Comparison of ENCODE assay signal across 16 mouse cellular contexts in the genomic region with DNA sequence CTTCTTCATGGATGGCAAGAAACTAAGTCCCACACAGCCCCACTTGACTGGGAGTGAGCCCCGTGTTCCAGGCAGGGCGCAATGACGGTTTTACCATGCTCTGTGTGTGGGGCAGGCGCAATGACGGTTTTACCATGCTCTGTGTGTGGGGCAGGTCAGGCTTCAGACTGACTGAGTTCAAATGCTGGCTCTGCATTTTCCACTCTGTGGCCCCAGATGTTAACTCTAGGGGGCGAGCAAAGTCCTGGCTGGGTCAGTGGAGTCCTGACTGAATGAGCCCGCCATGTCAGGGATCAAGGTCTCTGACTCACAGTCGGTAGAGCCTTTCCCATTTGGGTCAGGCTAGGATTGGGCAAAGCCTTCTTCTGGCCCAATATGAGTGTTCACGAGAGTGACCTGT. TPM values are rescaled to one million over a fixed set of nuclear protein-coding genes. Genes with fewer than 3 reads are reported as not detected.
DNase-seq lines count a peak whose midpoint lies in the region; ATAC-seq and TF ChIP-seq lines count a peak whose summit lies in the region.
"Had no signal": no experiment of that assay in that cellular context is flagged by ENCODE, and none has a peak within 500 bp of the region (broad histone marks: within the 10 kb centered on the region; RNA-seq: fewer than 3 reads in every experiment).

No protein-coding gene starts in this region.

- intact Hi-C loops in left cerebral cortex, postnatal 25 days (cut with DNase I): no loop called here

- H3K9ac ChIP-seq in kidney, postnatal 0 days (ENCODE audit: low read depth, low read length): no peak overlapping the region
- H3K9ac ChIP-seq in kidney, embryonic 16.5 days (replicated peaks; ENCODE audit: low read length): no peak overlapping the region
- H3K9ac ChIP-seq: embryonic facial prominence, embryonic 13.5 days; heart, embryonic 15.5 days; neural tube, embryonic 15.5 days had no signal

- 81% methylated on average over 9 of the region's 9 CpGs for WGBS in kidney, postnatal 0 days
- WGBS in kidney, embryonic 16.5 days: 84% methylated on average over 9 of the region's 9 CpGs
- WGBS in bone marrow, adult 2 months: 63% methylated on average over 9 of the region's 9 CpGs

- H3K36me3 ChIP-seq in kidney, postnatal 0 days (ENCODE audit: insufficient read depth, low read length): no peaks in the 10 kb centered on the region
- no peaks in the 10 kb centered on the region for H3K36me3 ChIP-seq in kidney, embryonic 16.5 days (ENCODE audit: insufficient read depth, low read length)
- H3K36me3 ChIP-seq: embryonic facial prominence, embryonic 13.5 days; neural tube, embryonic 15.5 days had no signal

- H3K4me3 ChIP-seq in kidney, postnatal 0 days (replicated peaks; ENCODE audit: low read depth, low read length): no peak overlapping the region
- no peak overlapping the region for H3K4me3 ChIP-seq in kidney, embryonic 16.5 days (ENCODE audit: low read length)
- no peak overlapping the region for H3K4me3 ChIP-seq in bone marrow, adult 2 months (replicated peaks; ENCODE audit: control insufficient read depth, low read depth, low read length)
- H3K4me3 ChIP-seq: embryonic facial prominence, embryonic 13.5 days; heart, embryonic 15.5 days; megakaryocyte, embryonic 14.5 days; neural tube, embryonic 15.5 days had no signal

- TF ChIP-seq POLR2A in bone marrow, adult 2 months (IDR thresholded peaks at IDR 0.05; ENCODE audit: borderline replicate concordance, control insufficient read depth, low read depth, low read length): no peak

- peak; percentile 27; the same call in 1 of the 2 replicates for TF ChIP-seq CTCF in kidney, postnatal 0 days (IDR thresholded peaks at IDR 0.05; ENCODE audit: low read depth)
- TF ChIP-seq CTCF in bone marrow, adult 2 months (IDR thresholded peaks at IDR 0.05; ENCODE audit: control insufficient read depth, insufficient read depth, low read length): peak; percentile 37; the same call in 1 of the 2 replicates

- no peaks in the 10 kb centered on the region for H3K9me3 ChIP-seq in kidney, postnatal 0 days (replicated peaks; ENCODE audit: low read length)
- no peaks in the 10 kb centered on the region for H3K9me3 ChIP-seq in kidney, embryonic 16.5 days (ENCODE audit: low read length)
- H3K9me3 ChIP-seq: embryonic facial prominence, embryonic 13.5 days; heart, embryonic 15.5 days; megakaryocyte, embryonic 14.5 days; neural tube, embryonic 15.5 days had no signal

- no peak for ATAC-seq in kidney, postnatal 0 days (replicated peaks; ENCODE audit: low FRiP score, low read depth)
- no peak for ATAC-seq in kidney, embryonic 16.5 days (ENCODE audit: low FRiP score, low TSS enrichment)
- ATAC-seq: forebrain, embryonic 14.5 days had no signal

- H3K27me3 ChIP-seq in kidney, postnatal 0 days (ENCODE audit: insufficient read depth, low read length): no peaks in the 10 kb centered on the region
- no peaks in the 10 kb centered on the region for H3K27me3 ChIP-seq in kidney, embryonic 16.5 days (ENCODE audit: insufficient read depth, low read length)
- H3K27me3 ChIP-seq: embryonic facial prominence, embryonic 13.5 days; heart, embryonic 15.5 days; neural tube, embryonic 15.5 days had no signal

- DNase-seq in kidney, postnatal 0 days (ENCODE audit: low spot score): no peak
- DNase-seq in thymus, postnatal 0 days (ENCODE audit: low spot score): peak; percentile 20
- no peak for DNase-seq in thymus, postnatal 10 days (ENCODE audit: low spot score in 2 of 2)
- DNase-seq in thymus, postnatal 36 days: peak; percentile 29 to 42
- no peak for DNase-seq in left cerebral cortex, postnatal 25 days (ENCODE audit: low spot score in 2 of 2)
- DNase-seq: cerebellum, postnatal 36 days; kidney, postnatal 14 days; layer of hippocampus, postnatal 36 days had no signal

- H3K27ac ChIP-seq in kidney, postnatal 0 days: no peak overlapping the region
- H3K27ac ChIP-seq in kidney, embryonic 16.5 days (ENCODE audit: low read length): no peak overlapping the region
- H3K27ac ChIP-seq in bone marrow, adult 2 months (ENCODE audit: control insufficient read depth, insufficient read depth, low read depth, low read length, poor library complexity): no peak overlapping the region
- H3K27ac ChIP-seq: embryonic facial prominence, embryonic 13.5 days; heart, embryonic 15.5 days; neural tube, embryonic 15.5 days had no signal

- H3K4me1 ChIP-seq in kidney, postnatal 0 days (replicated peaks; ENCODE audit: insufficient read depth, low read length): peaks cover 11% of the 10 kb centered on the region
- peaks cover 26% of the 10 kb centered on the region for H3K4me1 ChIP-seq in kidney, embryonic 16.5 days (ENCODE audit: insufficient read depth, low read length)
- H3K4me1 ChIP-seq in bone marrow, adult 2 months (ENCODE audit: control insufficient read depth, insufficient read depth, low read length): peaks cover 4% of the 10 kb centered on the region; the same call in 1 of the 2 replicates
- H3K4me1 ChIP-seq: embryonic facial prominence, embryonic 13.5 days had no signal

- H3K4me2 ChIP-seq in kidney, postnatal 0 days (ENCODE audit: low read length): no peak overlapping the region
- H3K4me2 ChIP-seq in kidney, embryonic 16.5 days (replicated peaks; ENCODE audit: low read depth, low read length): no peak overlapping the region
- H3K4me2 ChIP-seq: embryonic facial prominence, embryonic 13.5 days; heart, embryonic 15.5 days; neural tube, embryonic 15.5 days had no signal

RNA-seq across cellular contexts. Expression of a gene that starts 37.2 kb away (rescaled TPM):
- polyA plus RNA-seq in kidney, postnatal 0 days (2015; fragmentation: Nextera tagmentation; extraction: Ambion mirVana): 53.7 and 57.5 TPM in 2 replicates
- polyA plus RNA-seq in kidney, embryonic 16.5 days (2015; fragmentation: Nextera tagmentation; extraction: Ambion mirVana): 54.9 and 61.4 TPM in 2 replicates
- polyA plus RNA-seq in thymus, postnatal 0 days (2015; fragmentation: Nextera tagmentation; extraction: Ambion mirVana): 221 and 236 TPM in 2 replicates
- polyA plus RNA-seq in bone marrow, adult 2 months (2011; ENCODE audit: insufficient read depth, insufficient read length, low replicate concordance, missing spikeins): 51.6 and 119 TPM in 2 replicates
- 1 to 10 TPM; 4.9 to 6.0 TPM for total RNA-seq in left cerebral cortex, postnatal 25 days (2021)

RNA-seq across cellular contexts. Expression of a gene that starts 38.0 kb away (rescaled TPM):
- 186 and 191 TPM in 2 replicates for polyA plus RNA-seq in kidney, postnatal 0 days (2015; fragmentation: Nextera tagmentation; extraction: Ambion mirVana)
- polyA plus RNA-seq in kidney, embryonic 16.5 days (2015; fragmentation: Nextera tagmentation; extraction: Ambion mirVana): 221 and 236 TPM in 2 replicates
- polyA plus RNA-seq in thymus, postnatal 0 days (2015; fragmentation: Nextera tagmentation; extraction: Ambion mirVana): 17.4 and 17.8 TPM in 2 replicates
- polyA plus RNA-seq in bone marrow, adult 2 months (2011; ENCODE audit: insufficient read depth, insufficient read length, low replicate concordance, missing spikeins): 5.8 and 20.7 TPM in 2 replicates
- total RNA-seq in left cerebral cortex, postnatal 25 days (2021): 10 to 100 TPM; 34.2 to 36.6 TPM
- total RNA-seq: monocyte, adult 5-6 weeks had no signal

Comparison
In these comparisons a context has a peak if more than half of its experiments do, and no peak if none do; other contexts are left out.
1. DNase-seq: peak in thymus, postnatal 0 days (single experiment) and thymus, postnatal 36 days (2 of 2); none in kidney, postnatal 0 days (single experiment), thymus, postnatal 10 days (0 of 2) and left cerebral cortex, postnatal 25 days (0 of 2).